Mouse (Mus musculus): ENCODE measurements around the gene Gm45021. TPM values are rescaled to one million over a fixed set of nuclear protein-coding genes. Genes with fewer than 3 reads are reported as not detected.

Gm45021 gene
- total RNA-seq, 2 experiments from 2014 or later, result not detected

DNA sequence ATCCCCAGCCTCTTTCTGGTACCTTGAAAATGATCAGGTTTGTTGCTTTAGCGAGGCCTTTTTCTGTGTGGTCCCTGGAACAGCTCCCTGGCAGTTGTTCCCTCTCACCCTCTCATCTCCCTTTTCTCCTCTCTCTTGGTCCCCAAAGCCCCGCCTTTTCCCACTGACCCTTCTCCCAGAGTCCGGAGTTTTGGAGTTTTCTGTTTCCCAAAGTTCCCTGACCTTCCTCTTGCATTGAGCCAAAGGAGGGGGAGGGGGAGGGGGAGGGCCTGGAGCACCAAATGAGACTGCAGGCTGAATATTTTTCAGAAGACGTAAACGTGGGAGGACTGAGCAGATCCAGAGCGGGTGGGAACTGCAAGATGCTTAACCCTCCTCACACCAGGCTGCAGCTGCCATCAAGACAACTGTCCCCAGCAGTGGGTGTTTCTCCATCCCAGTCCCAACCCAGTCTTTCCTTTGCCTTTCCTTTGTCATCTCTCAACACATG, 16.8 kb upstream of the Gm45021 start, which contains the start of gene Rarres2:
Rarres2 (minus strand) TSS at position 218 of the 490 bp plus-strand sequence.
- DNase-seq (ENCODE audit: low spot score), result peak; percentile 71

DNA sequence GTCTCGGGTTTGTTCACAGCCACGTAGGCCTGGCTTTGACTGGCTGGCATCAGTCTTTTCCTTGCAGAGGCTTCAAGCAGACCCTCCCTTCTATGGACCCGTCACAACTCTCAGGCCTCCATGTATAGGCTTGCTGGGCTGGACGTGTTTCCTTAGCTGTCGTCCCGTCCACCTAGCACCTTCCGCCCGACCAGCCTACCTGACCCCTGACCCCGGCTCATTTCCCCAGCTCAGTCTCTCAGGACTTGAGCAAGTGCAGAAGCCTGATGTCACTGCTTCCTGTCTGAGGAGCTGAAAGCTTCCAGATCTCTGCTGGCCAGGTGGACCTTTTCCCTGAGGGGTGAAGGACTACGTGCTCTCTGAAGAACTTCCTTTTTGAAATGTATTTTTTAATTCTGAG, 16.1 kb upstream of the Gm45021 start:
- DNase-seq (ENCODE audit: low spot score), result no peak

DNA sequence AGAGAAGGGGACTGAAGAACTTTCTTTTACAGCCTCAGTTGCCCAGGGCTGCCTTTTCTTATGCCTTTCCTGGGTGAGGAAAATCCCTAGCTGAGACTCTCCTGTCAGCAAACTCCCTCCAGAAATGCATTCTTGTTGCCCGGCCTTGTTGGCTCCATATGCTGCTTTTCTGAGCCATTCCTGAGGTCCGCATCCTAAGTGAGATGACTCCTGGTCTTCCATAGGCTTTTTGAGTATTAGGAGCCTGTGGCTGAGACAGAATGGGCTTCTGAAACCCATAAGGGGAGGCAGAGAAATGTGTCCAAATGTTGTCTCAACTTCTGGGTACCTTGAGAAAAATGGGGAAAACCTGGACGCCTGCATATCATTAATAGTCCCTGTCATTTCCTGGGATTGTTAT, 15.4 kb upstream of the Gm45021 start:
- no peak for DNase-seq (ENCODE audit: low spot score)

DNA sequence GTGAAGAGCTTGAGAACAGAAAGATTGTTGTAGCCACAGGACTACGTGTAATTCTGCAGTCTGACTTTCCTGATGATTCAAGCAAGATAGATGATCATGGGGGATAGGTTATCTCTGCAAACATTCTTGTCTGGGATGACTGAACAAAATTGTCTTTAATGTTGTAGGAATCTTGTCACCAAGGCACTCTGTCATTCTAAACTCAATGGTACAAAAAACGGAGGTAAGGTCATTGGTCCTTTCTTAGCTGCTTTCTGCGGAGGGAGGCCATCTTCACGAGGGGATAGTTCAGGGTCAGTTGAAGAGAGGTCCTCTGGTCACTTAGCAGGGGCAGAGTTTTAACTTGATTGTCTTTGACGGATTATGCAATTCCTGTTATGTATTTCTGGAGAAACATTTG, 10.7 kb upstream of the Gm45021 start:
- DNase-seq (ENCODE audit: low spot score), result no peak

DNA sequence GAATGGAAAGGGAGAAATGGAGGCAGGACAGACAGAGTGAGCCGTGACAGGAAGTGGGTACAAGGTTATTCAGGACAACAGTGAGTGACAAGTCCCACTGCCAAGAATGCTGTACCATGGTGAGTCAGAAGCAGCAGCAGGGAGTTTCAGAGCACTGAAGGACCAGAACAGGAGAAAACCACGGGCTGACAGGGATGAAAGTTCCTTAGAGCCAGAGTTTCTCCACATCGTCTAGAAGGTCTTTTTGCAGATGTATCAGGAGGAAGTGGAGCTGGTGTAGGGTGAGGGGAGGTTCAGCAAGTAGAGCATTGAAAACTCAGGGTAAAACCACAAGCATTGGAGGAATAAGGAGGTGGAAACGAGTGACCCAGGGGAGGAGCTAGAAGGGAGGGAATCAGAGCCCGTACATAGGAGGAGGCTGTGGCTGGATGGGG, 10.2 kb upstream of the Gm45021 start:
- peak; percentile 28 for DNase-seq (ENCODE audit: low spot score)

DNA sequence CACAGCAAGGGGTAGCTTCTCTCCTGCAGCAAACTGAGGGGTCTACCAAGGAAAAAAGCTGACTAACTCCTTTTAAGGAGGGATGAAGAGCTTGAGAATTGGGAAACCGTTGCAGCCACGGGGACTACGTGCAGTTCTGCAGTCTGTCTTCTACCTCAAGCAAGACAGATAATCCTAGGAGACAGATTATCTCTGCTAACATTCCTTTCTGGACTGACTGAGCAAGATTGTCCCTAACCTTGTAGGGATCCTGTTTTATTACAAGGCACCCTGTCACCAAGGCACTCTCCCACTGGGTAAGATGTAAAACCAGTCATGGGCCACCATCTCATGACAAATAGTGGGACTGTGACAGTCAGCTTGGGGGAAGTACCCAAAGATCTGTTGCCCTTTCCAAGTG, 8.2 kb upstream of the Gm45021 start:
- DNase-seq (ENCODE audit: low spot score), result no peak

DNA sequence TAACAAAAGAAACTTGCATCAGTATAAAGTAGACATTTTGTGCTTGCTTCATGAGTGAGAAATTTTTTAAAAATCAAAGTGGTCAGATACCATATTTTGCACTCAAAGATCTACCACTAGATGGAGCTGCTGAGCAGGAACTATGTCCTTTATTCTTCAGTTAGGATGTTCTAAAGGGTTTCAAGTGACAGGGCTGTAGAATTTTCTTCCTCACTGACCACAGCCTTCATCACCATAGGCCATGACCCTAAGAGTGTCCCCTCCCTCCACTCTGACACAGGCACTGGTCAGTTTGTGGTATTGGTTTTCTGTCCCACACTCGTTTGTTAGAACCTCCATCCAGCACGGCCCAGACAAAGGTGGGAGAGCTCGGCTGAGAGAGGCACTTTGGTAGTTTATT, 7.4 kb upstream of the Gm45021 start:
- DNase-seq (ENCODE audit: low spot score), result peak; percentile 55

DNA sequence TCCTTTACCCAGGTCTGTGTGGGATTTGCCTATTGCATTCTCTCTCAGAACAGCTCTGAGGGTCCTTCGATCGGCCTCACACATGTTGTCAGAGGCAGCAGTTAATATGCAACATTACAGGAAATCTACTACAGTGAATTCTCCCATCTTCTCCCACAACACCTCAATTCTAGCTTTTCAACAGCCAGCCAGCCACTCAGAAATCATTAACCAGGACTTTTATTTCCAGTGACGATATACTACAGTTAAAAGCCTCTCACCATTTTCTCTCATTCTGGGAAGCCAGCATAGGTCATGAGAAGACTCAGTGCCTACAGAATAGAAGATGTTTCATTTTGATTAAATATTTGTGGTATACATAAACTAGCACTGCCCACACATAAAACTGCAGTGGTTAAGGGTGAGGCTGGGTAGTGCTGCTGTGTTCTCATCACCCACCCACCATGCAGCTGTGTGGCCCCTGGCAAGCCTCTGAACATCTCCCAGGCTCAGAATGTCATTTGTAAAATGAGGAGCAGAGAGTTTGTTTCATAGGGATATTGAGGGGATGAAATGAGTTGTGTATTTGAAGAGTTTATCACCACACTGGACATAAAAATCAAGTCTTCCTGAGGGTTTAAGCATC, 1.9 kb downstream of the Gm45021 start:
- no peak for DNase-seq (ENCODE audit: low spot score)

DNA sequence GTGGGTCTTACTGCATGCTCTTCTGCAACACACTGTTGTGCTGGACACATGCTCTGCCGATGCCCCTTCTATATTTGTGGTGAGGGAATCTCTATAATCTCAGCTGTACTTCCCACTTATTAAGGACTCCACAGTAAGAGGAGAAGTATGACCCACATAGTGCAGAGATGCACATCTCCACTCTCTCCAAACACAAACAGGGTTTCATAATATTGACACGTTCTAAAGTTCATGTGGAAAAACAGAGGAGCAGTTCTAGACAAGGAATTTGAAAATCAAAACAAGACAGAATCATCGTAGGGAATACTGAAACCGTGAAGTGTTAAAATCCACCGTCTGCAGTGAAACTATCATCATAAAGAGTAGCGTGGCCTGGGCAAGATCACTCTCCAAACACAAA, 2.5 kb downstream of the Gm45021 start:
- DNase-seq (ENCODE audit: low spot score), result no peak

DNA sequence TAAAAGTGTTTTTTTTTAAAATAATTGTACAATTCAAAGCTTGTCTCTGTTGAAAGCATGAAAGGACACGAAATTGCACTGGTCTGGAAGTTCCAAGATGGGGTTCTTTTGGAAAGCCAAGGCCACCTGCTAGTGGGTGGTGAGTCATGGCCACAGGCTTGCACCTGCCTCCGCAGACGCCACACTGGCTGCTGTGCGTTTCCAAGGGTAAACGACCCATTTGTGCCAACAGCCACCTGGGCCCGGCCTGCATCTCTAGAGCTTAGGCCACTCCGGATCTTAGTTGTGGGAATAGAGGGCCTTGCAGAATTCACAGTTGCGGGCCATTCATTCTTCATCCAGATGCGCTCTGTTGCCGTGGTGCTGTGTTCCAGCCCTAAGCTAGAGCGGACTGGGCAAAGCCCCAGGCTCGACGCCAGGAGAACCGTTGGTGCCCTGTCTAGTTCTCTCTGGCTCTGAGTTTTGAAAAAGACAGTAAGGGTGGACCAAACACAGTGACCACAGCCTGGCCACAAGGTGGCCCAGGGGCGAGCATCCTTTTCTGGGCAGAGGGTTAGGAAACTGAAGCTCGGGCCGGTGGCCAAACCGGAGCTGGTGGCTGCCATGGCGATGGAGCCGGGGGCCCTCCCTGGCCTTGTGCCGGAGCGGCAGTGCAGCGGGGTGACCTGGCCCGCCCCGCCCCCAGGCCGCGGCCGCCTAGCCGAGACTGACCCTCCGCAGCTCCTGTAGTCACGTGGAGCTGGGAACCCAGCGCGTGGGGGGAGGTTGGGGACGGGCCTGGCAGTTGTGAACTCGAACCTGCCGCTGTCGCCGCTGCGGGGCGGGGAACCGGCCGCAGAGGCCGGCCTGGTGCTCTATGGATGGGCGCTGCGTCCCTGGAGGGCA, 4.0 kb downstream of the Gm45021 start, which contains the start of the genes Repin1 and Gm44965:
Repin1 (plus strand) TSS at position 726 of the 885 bp plus-strand sequence.
Gm44965 (plus strand) TSS at position 784 of the 885 bp plus-strand sequence.
- peak; percentile 93 for DNase-seq (ENCODE audit: low spot score)

DNA sequence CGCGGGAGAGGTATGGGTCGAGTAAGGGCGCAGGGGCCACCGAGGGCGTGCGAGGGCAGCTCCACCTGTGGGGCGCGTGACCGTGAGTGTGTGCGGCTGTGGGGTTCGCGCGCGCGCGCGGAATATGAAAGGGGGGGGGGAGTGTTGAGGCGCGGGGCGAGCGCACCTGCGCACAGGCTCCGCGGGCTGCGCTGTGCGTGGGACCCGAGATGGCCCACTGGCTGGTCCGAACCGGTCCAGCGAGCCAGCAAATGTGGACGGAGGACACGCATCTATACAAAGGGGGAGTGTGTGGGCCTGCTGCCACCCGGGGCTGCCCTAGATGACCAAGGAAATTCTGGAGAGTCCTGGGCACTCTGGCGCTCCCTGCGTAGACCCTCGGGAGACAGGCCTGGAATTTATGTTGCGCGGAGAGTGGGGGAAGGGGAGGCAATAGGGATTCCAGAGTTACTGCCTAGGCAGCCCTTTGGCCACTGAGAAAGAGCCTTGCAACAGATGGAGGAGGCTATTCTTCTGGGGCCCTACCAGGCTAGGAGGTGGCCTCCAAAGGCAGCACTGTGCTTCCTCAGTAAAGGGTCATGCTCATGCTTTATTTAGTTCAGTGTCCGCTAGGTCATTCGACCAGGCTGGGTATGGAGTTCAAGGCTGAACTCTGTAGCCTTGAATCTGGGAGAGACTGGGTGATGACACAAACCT, 4.8 kb downstream of the Gm45021 start:
- peak; percentile 21 for DNase-seq (ENCODE audit: low spot score)

DNA sequence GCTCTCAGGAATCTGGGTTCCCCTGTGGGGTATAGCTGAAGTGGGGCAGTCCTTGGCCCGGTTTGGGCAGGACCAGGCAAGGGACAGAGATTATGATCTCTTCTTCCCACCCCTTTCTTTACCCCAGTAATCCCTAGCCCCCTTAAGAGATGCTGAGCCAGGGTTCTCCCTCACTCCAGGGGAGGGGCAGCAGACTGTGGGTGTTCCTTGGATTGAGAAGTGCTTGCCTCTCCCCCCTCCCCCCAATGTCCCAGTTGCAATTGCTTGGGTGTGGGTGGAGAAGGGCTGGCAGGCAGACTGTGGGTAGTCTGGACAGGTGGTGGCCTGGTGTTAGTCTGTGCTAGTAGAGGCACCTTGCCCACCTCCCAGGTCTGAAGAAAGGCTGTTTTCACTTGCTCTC, 5.9 kb downstream of the Gm45021 start:
- DNase-seq (ENCODE audit: low spot score), result no peak

DNA sequence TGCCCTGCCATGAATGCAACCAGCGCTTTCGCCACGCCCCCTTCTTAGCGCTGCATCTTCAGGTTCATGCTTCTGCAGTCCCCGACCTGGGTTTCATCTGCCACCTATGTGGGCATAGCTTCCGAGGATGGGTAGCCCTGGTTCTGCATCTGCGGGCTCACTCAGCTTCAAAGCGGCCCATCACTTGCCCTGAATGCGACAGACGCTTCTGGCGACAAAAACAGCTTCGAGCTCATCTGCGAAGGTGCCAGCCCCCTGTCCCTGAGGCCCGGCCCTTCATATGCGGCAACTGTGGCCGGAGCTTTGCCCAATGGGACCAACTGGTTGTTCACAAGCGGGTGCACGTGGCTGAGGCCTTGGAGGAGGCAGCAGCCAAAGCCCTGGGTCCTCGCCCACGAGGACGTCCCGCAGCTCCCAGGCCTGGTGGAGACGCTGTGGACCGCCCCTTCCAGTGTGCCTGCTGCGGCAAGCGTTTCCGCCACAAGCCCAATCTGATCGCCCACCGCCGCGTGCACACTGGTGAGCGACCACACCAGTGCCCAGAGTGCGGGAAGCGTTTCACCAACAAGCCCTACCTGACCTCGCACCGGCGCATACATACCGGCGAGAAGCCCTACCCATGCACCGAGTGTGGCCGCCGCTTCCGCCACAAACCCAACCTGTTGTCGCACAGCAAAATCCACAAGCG, 7.3 kb downstream of the Gm45021 start:
- no peak for DNase-seq (ENCODE audit: low spot score)

DNA sequence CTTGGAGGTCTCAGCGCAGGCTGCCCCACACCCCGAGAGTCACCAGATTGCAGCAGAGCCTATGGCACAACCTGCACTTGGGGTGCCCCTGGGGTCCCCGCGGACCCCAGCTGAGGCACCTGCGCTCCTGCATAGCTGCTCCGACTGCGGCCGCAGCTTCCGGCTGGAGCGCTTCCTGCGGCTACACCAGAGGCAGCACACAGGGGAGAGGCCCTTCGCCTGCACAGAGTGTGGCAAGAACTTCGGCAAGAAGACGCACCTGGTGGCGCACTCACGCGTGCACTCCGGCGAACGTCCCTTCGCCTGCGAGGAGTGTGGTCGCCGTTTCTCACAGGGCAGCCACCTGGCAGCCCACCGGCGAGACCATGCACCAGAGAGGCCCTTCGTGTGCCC, 7.8 kb downstream of the Gm45021 start:
- no peak for DNase-seq (ENCODE audit: low spot score)

DNA sequence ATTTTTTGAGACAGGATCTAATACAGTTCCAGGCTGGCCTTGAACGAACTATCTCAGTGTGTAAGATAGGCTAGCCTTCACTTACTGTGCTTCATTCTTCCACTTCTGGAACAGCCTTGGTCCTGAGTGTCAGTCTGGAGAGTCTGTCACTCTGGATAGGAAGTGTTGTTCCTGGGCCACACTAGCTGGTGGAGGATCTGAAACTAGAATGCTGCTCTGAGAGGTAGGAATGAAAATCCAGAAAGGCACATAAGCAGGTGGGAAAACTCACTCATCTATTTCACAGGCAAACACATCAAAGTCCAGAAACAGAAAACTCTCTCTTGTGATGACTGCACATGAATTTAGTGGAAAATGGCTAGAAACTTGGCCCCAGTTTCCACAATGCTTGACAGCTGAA, 11.2 kb downstream of the Gm45021 start:
- no peak for DNase-seq (ENCODE audit: low spot score)

DNA sequence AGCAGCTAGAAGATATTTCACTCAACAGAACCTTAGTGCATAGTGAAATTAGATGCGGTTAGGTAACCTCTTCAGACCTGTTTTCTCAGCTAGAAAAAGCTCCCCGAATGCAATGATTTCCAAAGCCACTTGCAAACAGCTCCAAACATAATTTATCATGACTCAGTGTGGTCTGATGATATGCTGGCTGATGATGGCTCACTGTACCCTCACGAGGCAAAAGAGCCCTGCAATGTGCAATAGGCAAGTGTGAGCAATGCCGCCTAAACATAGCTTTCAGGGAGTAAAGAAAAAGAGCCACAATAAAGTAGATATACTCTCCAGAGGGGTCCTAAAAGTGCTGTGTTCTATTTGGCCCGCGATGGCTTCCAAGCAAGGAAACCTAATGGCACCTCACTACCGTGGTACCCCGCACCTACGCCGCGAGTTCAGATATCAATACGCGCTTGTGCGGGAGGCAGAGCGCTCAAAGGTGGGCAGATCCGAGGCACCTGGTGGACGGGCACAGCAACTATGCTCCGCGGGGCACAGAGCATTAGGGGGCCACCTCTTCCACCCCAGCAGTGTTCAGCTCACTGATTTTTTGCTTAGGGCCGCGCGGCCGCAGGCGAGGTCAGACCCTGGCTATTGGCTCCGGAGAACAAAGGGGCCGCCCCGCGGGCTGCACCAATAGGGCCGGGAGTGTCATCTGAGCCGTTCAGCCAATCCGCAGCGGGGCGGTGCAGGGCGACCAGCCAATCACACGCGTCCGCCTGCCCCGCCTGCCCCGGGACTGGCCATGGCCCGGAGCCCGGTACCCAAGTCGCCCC, 12.1 kb downstream of the Gm45021 start, which contains the start of gene Zfp775:
Zfp775 (plus strand) TSS at position 793 of the 809 bp plus-strand sequence.
- DNase-seq (ENCODE audit: low spot score), result peak; percentile 97

DNA sequence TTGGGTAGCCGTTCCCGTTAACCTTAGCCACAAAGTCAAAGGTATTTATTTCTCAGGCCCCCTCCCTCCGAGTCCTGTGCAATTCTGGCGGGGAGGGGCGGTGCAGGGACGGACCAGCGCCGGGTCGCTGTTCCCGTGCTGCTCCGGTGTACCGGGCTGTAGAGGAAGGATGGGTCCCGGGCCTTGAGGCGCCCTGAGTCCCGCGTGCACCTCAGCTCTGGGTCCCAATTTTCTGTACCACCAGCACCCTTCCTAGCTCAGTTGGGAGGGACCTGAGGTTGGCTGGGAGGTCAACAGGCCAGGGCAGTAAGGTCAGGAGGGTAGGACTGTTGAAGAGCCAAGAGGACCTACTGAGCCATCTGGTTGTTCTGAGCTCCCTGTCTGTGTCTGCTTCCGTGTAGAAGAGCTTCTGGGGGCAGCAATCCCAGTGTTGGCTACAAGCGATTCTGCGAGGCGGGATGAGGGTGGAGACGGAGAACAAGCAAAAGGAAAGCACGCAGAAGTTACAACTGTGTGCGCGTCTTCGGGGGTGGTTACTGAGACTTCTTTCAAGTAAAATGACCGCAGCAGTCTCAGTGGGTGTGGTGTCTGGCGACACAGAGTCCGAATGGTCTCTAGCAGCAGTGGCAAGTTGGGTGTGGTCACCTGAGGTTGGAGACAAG, 12.8 kb downstream of the Gm45021 start:
- peak; percentile 28 for DNase-seq (ENCODE audit: low spot score)

DNA sequence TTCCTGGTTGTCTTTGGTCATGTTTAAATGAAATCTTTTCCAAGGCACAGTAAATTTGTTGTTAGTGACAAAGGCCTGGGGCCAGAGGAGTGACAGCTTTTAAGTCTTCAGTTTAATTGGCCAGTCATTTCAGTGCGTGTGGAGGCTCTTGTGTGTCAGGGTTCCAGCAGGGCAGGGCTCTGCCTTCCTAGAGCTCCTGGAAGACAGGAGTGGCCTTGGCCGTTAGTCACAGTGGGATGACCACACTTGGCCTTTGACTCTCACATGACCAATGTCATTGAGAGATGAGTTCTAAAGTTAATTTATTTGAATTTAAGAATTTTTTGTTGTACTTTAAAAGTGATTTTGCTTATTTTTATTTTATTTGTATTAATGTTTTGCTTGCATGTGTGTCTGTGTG, 18.7 kb downstream of the Gm45021 start:
- no peak for DNase-seq (ENCODE audit: low spot score)

DNA sequence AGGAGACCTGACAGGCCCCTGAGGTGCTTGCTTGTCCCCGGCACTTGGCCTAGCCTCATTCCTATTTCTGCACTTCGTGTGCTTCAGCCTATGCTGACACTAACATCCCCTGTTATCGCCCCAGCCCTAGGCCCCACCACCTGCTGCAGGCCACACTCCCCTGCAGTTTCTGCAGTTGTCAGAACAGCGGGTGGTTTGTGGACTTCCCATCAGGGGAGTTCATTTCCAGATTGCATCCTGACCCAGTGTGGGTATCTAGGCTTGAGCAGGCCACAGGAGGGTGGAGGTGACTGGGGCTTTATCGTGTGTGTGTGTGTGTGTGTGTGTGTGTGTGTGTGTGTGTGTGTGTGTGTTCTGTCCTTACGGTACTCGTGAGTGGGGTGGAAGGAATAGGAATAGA, 20.1 kb downstream of the Gm45021 start:
- no peak for DNase-seq (ENCODE audit: low spot score)

DNA sequence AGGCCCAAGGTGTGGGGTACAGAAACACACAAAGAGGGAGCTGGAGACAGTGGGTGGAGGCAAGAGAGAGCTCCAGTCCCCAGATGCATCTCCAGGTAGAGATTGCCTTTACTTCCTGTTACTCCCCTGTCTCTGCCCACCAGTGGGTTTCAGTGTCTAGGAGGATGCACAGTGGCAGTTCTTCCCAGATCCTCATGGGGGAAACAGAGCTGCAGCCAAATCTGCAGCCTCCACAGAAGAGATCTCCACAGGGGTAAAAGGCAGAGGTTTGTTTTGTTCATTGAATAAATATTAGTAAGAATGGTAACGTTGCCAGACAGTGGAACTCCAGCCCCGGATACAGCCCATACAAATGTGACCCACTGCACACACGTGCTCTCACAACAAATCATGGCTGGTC, 21.2 kb downstream of the Gm45021 start:
- DNase-seq (ENCODE audit: low spot score), result no peak
